Mouse (Mus musculus): ENCODE measurements around the gene Cth. TPM values are rescaled to one million over a fixed set of nuclear protein-coding genes. Genes with fewer than 3 reads are reported as not detected.
A peak's percentile ranks its signal among the peaks of the same experiment; 100 is the strongest.
"Not testable (repeated sequence)": the region's sequence is repeated elsewhere in the genome, so short reads cannot be mapped to it uniquely, and the experiment has no call there.

Cth gene
- 1 to 10 TPM; 1.1 to 2.1 TPM for total RNA-seq (2021)
- long read RNA-seq, experiment 1, partial matches to known transcripts = 0 of 3 reads
- long read RNA-seq, experiment 1, other reads (novel, unspliced or antisense) = 0 of 3 reads
- long read RNA-seq, experiment 2, partial matches to known transcripts = 0 of 4 reads
- long read RNA-seq, experiment 2, other reads (novel, unspliced or antisense) = 0 of 4 reads

DNA sequence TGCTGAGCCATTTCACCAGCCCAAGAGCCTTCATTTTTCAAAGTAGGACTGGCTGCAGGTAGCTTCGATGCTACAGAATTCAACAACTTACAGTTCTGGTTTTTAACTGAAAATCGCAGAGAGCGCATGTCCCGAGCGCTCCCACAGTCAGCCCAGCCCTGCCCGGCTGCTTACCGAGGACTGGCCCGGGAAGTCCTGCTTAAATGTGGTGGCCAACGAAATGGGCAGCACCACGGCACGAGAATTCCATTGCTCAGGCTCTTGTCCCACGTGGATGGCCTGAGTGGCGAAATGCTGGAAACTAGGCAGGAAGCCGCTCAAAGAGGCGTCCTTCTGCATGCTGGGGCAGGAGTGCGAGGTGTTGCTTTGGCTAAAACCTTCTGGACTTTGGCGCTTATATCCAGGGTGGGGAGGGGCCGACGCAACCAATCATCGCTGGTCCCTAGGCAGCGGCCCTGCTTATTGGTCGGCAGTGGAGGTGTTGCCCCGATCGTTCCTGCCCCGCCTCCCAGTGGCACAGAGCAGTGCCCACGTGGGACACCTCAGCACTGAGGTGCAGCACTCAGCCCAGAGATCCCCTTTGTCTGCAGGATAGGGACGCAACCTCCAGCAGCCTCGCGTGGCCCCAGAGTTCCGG, at the start of gene Cth:
Cth (minus strand) TSS at position 386 of the 637 bp plus-strand sequence.
- intact Hi-C loops (cut with DNase I; ENCODE audit: low total_unique reads) = no loop called here
- peak; percentile 88 for DNase-seq

DNA sequence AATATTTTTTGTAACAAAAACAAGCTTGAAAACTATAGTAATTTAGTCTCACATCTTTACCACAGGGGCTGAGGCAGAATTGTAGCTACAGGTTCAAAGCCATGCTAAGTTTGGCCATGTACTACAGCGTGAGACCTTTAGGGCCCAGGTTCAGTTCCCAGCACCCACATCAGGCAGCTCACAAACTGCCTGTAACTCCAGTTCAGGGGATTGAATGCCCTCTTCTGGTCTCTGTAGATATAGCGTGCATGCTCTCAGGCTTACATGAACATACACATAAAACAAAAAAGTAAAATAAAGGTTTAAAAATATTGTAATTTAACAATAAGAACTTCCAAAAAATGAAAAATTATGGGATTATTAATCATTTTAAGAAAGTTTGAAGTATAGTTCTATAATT, 48.4 kb upstream of the Cth start:
- intact Hi-C loops (cut with DNase I; ENCODE audit: low total_unique reads) = no loop called here

DNA sequence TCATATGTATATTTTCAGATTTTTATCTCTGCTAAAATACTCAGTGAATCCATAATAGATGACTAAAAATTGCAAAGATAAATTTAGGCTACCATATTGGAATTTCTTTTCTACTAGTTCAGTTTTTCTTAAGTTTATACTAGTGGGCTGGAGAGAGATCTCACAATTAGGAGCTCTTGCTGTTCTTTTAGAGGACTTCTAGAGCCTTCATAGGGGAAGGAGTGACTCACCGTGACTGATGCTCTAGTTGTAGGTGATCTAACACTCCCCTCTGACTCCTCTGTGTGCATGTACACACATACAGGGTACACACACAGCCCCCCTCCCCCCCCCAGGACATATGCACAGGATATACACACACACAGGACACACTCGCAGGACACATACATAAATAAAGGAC, 46.3 kb upstream of the Cth start:
- intact Hi-C loops (cut with DNase I; ENCODE audit: low total_unique reads) = no loop called here
- no peak for DNase-seq

More for the DNA sequence above, 48.4 kb upstream of the Cth start:
- DNase-seq = no peak

DNA sequence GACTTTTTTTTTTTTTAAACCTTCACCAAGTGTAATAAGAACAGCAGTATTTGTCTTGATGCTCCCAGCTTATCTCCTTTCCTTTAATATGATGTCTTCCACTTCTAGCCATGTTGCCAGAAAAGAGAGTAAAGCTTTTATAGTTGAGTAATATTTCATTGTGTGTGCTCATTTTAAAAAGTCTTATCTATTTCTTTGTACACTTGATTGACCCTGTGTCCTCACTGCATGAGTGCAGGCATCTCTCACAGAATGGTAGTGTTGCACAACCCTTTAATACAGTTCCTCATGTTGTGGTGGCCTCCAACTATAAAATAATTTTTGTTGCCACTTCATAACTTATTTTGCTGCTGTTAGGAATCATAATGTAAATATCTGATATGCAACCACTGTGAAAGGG, 32.4 kb upstream of the Cth start:
- no peak for DNase-seq
- intact Hi-C loops (cut with DNase I; ENCODE audit: low total_unique reads) = no loop called here

DNA sequence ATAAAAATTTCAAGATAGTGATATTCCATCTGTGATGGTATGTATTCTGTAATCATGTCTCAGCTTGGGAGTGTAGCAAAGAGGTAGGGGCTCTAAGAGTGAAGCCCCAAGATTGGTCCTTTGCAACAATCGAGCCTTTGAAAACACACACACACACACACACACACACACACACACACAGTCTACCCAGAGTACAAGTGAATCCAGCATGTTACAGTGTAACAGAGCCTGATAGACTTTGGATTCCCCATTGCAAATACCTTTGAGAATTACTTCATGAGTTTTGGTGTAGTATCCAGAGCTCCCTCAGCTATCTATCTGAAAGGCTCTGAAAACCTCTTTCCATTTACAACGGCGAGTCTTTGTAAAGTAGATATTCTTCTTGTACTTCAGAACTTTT, 31.3 kb upstream of the Cth start:
- intact Hi-C loops (cut with DNase I; ENCODE audit: low total_unique reads) = no loop called here
- no peak for DNase-seq

DNA sequence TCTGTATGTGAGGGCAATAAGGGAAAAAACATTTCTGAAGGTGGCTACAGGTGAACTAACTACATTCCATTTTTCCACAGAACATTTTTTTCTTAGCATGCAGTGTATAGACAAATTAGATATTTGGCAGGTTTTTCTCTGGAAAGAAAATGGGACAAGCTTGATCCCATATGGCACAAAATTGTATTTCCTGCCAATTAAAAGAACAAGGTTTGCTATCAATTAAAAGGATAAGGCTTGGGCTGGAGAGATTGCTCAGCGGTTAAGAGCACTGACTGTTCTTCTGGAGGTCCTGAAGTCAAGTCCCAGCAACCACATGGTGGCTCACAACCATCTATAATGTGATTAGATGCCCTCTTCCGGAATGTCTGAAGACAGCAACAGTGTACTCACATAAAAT, 30.6 kb upstream of the Cth start:
- DNase-seq = no peak
- intact Hi-C loops (cut with DNase I; ENCODE audit: low total_unique reads) = no loop called here

DNA sequence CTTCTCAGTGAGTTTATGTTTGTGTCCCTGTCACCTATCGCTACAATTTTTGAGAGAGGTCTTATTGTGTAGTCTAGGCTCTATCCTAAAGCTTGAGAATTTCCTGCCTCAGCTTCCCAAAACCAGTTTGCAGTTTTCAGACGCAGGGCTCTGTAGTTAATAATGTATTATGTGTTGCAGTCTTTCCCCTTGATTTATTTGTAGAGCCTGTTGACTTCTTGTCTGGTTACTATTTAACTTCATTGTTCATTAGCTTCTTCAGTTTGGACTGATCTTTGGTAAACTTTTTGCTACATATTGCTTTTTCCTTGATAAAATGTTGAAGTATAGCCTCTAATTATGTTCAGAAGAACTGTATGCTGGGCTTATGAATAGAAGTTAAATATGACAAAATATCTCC, 27.8 kb upstream of the Cth start:
- no peak for DNase-seq
- intact Hi-C loops (cut with DNase I; ENCODE audit: low total_unique reads) = no loop called here

DNA sequence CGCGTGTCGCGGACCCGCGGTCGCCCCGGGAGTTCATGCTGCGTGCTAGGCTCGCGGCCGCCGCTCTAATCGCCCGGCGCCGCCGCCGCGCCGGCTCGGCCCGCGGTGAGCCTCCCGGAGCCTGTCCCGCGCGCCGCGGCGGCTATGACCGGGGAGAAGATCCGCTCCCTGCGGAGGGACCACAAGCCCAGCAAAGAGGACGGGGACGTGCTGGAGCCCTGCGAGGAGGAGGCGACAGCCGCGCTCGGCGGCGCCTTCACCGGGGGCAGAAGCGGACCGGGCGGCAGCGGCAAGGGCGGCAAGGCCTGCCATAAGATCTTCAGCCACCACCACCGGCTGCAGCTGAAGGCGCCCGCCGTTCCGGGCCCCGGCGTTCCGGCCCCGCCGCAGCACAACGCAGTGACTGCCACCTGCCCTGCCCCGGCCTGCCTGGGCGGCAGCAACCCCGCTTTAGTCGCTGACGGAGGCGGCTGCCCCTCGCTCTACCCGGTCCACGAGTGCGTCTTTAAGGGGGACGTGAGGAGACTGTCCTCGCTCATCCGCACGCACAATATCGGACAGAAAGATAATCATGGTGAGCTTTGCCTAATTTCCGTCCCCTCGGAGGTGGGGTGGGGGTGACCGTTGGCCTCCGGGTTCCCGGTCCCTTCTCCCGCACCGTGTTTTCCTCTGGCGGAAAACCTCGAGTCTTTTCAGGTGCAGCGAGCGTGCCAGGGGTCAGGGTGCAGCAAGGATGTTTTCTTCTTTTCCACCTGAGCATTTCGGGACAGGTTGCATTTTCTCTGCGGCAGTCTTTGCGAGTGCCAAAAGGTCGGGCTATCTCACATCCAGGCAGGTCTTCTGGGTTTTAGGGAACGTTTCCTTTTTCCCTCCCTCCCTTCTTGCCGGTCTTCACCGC, 22.8 kb upstream of the Cth start:
- peak; percentile 20 for DNase-seq
- intact Hi-C loops (cut with DNase I; ENCODE audit: low total_unique reads) = loop anchor here (5.0 kb wide), 1 partner anchor 90 kb away; the partner anchor contains the start of genes Lrrc40 and Srsf11

DNA sequence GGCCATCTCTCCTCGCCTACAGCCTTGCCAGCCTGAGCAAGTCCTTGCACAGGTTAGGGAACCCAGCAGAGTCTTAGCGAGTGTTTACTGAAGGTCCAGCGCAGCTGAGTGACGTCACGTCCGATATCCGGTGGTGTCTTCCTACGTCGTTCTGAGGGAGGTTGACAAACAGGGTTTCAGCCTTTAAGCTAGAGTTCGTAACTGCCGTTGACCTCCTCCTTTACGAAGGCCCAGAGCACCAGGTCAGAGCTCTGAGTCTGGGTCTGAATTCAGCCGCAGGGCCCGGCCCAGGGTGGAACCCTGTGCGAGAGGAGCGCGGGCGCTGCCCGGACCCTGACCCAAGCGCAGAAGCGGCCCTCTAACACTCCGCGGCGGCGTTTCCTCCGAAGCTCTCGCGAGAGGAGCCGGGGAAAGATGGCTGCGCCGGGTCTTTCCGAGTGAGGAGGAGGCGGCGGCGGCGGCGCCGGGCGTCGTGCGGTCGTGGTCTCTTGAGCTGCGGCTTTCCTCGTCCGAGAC, 22.0 kb upstream of the Cth start, which contains the start of gene Ankrd13c:
Ankrd13c (plus strand) TSS at position 397 of the 516 bp plus-strand sequence.
- intact Hi-C loops (cut with DNase I; ENCODE audit: low total_unique reads) = loop anchor here (5.0 kb wide), 1 partner anchor 90 kb away; the partner anchor contains the start of genes Lrrc40 and Srsf11
- DNase-seq = peak; percentile 92

DNA sequence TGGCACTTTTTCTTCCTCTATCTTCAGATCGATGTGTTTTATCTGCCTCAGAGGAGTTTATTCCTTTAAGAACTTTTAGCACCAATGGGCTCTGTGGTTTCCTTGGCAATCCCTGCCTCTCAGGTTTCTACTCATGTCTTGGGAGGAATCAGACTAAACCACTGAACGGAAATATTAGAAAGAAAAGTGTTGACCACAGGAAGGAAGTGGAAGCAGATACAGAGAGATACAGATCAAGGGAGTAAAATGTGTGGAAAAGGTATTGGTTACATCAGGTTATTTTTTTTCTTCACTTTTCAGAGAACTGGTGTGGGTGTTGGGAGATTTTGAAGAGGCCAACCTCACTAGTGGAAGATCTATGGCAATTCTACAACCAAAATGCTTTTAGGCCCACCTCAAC, 13.7 kb upstream of the Cth start:
- DNase-seq = no peak
- intact Hi-C loops (cut with DNase I; ENCODE audit: low total_unique reads) = no loop called here

DNA sequence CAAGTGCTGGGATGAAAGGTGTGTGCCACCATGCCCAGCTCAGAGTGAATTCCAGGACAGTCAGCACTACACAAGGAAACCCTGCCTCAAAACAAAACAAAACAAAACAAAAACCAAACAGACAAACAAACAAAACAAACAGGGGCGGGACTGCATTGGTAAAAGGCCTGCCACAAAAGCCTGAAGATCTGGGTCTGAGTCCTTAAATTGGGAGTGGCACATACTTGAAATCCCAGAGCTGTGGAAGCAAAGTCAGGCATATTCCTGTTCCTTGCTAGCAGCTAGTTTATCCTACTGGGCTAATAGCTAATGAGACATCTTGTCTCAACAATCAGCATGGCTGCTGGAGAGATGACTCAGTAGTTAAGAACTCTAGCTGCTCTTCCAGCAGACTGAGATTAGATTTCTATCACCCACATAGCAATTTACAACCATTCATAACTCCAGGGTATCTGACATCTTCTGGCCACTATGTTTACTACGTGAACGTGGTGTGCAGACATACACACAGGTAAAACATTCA, 9.5 kb upstream of the Cth start:
- no peak for DNase-seq
- intact Hi-C loops (cut with DNase I; ENCODE audit: low total_unique reads) = no loop called here

DNA sequence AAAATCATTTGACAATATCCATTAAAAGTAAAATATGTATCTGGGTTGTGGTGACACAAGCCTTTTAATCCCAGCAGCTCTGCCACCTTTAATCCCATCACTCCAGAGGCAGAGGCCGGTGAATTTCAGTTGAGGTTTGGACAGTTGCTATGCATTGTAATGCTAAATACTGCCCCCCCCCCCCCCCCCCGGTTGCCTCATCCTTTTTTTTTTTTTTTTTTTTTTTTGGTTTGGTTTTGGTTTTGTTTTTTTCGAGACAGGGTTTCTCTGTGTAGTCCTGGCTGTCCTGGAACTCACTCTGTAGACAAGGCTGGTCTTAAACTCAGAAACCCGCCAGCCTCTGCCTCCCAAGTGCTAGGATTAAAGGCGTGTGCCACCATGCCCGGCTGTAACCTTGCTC, 8.3 kb upstream of the Cth start:
- intact Hi-C loops (cut with DNase I; ENCODE audit: low total_unique reads) = not testable (repeated sequence)

DNA sequence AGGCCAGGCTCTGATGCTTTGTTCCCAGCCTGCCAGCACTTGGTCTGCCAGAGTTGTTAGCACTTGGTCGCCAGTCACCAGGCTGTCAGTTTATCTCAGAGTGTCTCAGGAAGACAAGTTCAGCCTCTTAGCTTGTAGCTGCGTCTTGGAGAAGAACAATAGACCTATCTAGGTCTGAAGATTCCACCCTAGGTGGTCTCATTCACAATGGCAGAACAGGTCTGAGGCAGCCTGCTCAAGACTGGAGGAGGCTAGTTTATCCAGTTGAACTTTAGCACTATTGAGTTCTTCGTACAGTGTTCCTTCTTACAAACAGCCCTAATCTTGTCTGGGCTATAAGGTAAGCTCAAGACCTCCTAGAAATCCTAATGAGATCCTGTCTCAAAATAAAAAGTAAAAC, 7.2 kb upstream of the Cth start:
- DNase-seq = no peak
- intact Hi-C loops (cut with DNase I; ENCODE audit: low total_unique reads) = no loop called here

More for the DNA sequence above, 8.3 kb upstream of the Cth start:
- DNase-seq = not testable (repeated sequence)

DNA sequence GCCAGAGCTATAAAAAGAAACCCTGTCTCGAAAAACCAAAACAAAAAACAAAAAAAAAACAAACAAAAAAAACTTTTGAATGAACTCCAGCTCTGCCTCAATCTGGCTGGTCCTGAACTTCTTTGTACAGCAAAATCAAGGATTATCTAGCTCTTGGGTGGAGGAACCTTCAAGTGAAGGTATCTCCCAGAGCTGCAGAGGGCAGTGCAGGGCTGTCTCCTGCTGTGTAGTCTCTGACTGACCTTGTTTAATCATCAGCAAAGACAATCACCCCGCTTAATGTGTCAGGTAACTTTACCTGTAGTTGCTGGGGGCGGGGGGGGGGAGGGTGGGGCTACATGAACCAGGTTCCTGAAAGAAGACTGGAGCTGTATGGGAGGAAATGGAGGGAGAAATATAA, 6.7 kb upstream of the Cth start:
- intact Hi-C loops (cut with DNase I; ENCODE audit: low total_unique reads) = no loop called here
- no peak for DNase-seq

DNA sequence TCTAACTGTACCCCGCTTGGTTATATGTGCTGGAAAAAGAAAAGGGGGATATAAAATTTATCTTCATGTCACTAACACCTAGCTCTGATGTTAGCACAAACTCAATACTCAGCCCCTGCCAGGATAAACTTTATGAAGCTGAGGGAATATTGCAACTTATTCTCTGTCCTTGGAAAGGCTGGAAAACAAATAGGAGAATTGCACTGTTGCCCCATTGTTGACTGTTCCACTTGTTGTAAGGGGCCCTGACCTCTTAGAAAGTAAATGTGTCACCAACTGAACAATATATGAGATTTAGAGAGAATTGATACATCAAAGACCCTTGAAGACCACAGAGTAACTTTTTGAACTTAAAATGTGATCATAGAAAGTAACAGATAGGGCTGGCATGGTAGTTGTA, 4.5 kb upstream of the Cth start:
- intact Hi-C loops (cut with DNase I; ENCODE audit: low total_unique reads) = no loop called here
- DNase-seq = no peak

DNA sequence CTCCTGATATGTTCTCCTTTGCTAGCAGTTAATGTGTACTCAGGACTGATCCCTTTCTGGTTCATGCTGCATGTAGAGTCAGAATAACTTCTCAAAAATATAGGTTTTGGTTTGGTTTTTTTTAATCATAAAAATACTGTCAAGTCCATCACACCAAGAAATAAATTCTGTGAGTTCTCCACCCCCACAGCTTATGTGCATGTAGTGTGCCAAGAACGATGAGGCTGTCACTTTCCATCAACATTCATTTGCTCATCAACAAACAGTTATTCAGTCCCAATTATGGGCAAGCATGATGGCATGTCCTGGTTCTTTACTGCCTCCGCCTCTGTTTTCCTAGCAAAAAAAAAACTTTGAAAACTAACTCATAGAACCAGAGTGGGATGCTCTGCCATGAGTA, 3.9 kb upstream of the Cth start:
- intact Hi-C loops (cut with DNase I; ENCODE audit: low total_unique reads) = no loop called here
- no peak for DNase-seq

DNA sequence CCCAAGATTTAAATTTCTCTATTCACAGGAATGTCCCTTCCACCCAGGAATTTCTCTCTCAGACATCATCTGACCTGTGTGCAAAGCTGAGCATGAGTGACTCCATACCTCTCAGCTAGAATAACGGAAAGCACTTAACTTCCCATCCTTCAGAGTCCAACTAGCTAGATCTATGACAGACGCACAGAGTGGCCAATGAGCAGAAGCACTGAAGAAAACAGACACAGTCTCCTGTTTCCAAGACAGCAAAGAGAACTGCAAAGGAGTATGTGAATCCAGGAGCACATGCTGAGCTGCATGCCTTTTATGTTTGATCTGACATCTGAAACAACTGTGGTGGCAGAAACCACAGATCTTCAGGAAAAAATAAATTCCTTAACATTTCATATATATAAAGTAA, 1.9 kb upstream of the Cth start:
- DNase-seq = no peak
- intact Hi-C loops (cut with DNase I; ENCODE audit: low total_unique reads) = no loop called here

DNA sequence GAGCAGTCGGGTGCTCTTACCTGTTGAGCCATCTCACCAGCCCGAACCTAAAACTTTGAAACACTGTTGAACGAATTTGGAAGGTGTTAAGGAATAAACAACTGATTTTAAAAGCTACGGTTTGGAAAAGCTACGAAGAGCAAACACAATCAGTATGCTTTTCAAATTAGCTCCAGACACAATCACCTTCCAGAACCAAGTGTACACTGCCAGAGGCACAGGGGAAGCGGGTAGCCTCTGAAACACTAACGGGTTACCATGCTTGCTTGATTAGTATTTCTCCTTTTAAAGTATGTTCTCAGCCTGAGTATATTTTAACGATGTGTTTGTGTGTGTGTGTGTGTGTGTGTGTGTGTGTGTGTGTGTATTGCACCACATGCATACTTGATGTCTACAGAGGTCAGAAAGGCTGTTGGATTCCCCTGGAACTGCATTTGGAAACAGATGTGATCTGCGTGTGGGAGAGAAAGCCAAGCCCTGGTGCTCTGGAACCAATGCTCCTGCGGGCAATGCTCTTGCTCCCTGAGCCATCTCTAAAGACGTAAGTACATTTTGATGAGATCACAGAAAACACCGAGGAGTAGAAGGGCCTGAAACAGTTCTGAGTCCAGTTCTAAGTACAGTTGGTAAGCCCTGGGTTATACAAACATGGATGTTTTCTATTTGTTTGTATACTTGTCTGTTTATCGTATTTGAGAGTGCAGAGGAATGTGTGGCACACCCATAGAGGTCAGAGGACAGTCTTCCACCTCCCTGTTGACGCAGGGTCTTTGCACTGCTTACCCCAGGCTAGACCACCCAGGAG, 1.0 kb upstream of the Cth start:
- intact Hi-C loops (cut with DNase I; ENCODE audit: low total_unique reads) = no loop called here
- no peak for DNase-seq

DNA sequence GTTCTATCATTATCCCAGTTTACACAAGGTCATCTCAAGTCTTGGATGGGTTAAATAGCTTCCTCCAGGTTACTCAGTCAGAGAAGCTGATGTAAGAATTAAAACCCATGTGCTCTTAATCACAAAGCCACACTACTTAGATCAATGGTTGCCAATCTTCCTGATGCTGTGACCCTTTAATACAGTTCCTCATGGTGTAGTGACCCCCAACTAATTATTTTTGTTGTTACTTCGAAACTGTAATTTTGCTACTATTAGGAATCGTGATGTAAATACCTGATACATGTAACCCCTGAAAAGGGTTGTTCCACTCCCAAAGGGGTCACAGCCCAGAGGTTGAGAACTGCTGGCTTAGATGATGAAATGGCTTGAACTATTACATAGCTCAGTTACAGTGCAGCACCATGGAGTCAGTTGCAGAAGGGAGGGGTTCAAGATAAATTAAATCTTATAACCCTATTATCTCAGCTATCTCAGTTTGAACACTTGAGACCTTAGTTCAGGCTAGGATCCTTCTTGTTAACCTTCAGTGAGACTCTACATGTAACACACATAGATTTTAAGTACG, 1.5 kb downstream of the Cth start:
- no peak for DNase-seq
- intact Hi-C loops (cut with DNase I; ENCODE audit: low total_unique reads) = no loop called here
